Mouse (Mus musculus) liver, postnatal 0 days (tissue): Measurements from ENCODE around the gene Anks1b. TPM values are rescaled to one million over a fixed set of nuclear protein-coding genes. Genes with fewer than 3 reads are reported as not detected.

Experiments
- ATAC-seq: fragments of 200-750 bp; cut with Nextera tagmentation; 2 replicates; pipeline ENCODE4 v1.8.0; 2017; ENCODE audit warnings: mild to moderate bottlenecking, moderate library complexity
- DNase-seq: peaks from one replicate; pipeline ENCODE4 v3.0.0-alpha.2; 2016
- H3K27ac ChIP-seq: fragments of 300-500 bp; sonication (generic); 2 replicates; pipeline ENCODE4 v1.5.1; 2014; ENCODE audit warnings: antibody characterized with exemption, moderate library complexity, mild to moderate bottlenecking, low read depth
- H3K27me3 ChIP-seq: fragments of 300-500 bp; sonication (generic); 2 replicates; pipeline ENCODE4 v1.6.1; 2014; ENCODE audit warnings: low read length, control low read depth, mixed read lengths; ENCODE audit not compliant: insufficient read depth
- H3K36me3 ChIP-seq: fragments of 300-500 bp; sonication (generic); replicated peaks from 2 replicates; pipeline ENCODE4 v1.6.1; 2014; ENCODE audit warnings: mild to moderate bottlenecking, control low read depth, low read length, moderate library complexity, mixed read lengths; ENCODE audit not compliant: insufficient read depth
- H3K4me1 ChIP-seq: fragments of 300-500 bp; sonication (generic); 2 replicates; pipeline ENCODE4 v1.6.1; 2014; ENCODE audit warnings: antibody characterized with exemption, mild to moderate bottlenecking, control low read depth; ENCODE audit not compliant: insufficient read depth
- H3K4me2 ChIP-seq: fragments of 300-500 bp; sonication (generic); 2 replicates; pipeline ENCODE4 v1.6.1; 2014; ENCODE audit warnings: low read depth, mild to moderate bottlenecking, low read length, moderate library complexity, mixed read lengths
- H3K4me3 ChIP-seq: fragments of 300-500 bp; sonication (generic); 2 replicates; pipeline ENCODE4 v1.5.1; 2014; ENCODE audit warnings: low read depth, low read length
- H3K9ac ChIP-seq: fragments of 300-500 bp; sonication (generic); replicated peaks from 2 replicates; pipeline ENCODE4 v1.6.1; 2014; ENCODE audit warnings: mild to moderate bottlenecking, moderate library complexity
- H3K9me3 ChIP-seq: fragments of 300-500 bp; sonication (generic); 2 replicates; pipeline ENCODE4 v1.6.1; 2016; ENCODE audit warnings: mild to moderate bottlenecking, control low read depth, low read length, mixed read lengths
- CTCF ChIP-seq: sonication (generic); IDR thresholded peaks from 2 replicates; pipeline ENCODE4 v1.5.1; 2016; ENCODE audit warnings: antibody characterized with exemption, low read depth
- EP300 ChIP-seq: IDR thresholded peaks from 2 replicates; pipeline ENCODE4 v1.6.1; 2016; ENCODE audit warnings: antibody characterized with exemption, low read depth, mild to moderate bottlenecking
- WGBS: fragments of 180-500 bp; shearing (Covaris S2); extraction: QIAGEN DNeasy Blood & Tissue Kit; methylation state at CpG from one replicate; pipeline ENCODE4 v1.1.7; 2014; ENCODE audit not compliant: insufficient replicate concordance; 5-methylcytosine and 5-hydroxymethylcytosine counted together
- polyA plus RNA-seq: library from polyadenylated mRNA; unstranded; fragments of >200 nt; fragmentation: Nextera tagmentation; extraction: Ambion mirVana; gene quantifications from 2 replicates; pipeline ENCODE4 v1.2.1, GENCODE M21; 2015

The Anks1b gene
- polyA plus RNA-seq, 1 experiment from 2014 or later = not detected

DNA sequence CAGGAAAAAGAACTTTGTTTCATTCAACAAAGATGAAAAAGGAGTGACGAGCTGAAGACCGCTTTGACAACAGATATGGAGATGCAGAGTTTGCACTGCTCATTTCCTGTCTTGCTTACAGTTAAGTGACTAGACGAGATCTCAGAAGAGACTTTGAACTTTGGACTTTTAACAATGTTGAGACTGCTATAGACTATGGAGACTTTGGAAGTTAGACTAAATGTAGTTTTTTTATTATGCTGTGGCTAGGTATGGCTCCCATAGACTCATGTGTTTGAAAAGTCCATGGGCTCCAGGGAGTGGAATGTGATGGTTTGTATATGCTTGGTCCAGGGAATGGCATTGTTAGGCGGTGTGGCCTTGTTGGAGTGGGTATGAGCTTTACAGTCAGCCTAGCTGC is 1108.5 kb downstream of the Anks1b start:
- Histone ChIP-seq H3K27ac (no peak overlapping the region), H3K27me3 (no peaks in the 10 kb centered on the region), H3K9ac (no peak overlapping the region), H3K9me3 (no peaks in the 10 kb centered on the region), H3K4me1 (no peaks in the 10 kb centered on the region), H3K36me3 (no peaks in the 10 kb centered on the region), H3K4me2 (no peak overlapping the region), H3K4me3 (no peak overlapping the region)
- ATAC-seq (no peak), DNase-seq (no peak)
- WGBS = 72% methylated on average over 4 of the region's 4 CpGs
- TF ChIP-seq CTCF (no peak), EP300 (no peak)

DNA sequence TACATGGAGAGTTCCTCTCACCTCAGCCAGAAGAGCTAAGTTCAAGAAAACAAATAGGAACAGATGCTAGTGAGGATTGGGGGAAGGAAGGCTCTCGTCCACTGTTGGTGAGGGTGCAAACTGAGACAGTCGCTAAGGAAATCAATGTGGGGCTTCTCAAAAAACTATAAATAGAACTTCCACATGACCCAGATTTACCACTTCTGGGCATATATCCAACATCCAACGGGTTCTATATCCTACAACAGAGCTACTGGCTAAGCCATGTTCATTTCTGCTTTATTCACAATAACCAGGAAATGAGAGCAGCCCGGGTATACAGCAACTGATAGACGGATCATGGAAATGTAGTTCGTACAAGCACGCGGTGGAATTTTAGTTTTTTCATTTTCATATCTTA is 1109.7 kb downstream of the Anks1b start:
- 68% methylated on average over 8 of the region's 8 CpGs for WGBS

DNA sequence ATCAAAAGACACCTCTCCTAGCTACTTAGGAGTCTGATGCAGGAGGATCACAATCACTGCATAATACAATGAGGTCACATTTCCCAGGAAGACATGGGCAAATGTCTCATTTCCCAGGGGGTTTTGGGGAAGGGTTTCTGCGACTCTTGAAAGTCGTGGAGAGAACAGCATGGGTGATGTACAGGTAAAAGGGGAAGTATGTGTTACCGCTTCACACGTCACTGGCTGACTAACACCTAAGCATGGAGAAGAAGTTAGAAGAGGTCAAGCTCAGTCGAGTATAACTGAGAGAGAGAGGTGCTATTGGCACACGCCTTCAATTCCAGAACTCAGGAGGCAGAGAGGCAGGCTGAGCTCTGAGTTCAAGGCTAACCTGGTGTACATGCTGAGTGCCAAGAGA is 1117.0 kb downstream of the Anks1b start:
- no peak overlapping the region for H3K9ac ChIP-seq
- no peaks in the 10 kb centered on the region for H3K27me3 ChIP-seq
- H3K4me2 ChIP-seq = no peak overlapping the region
- no peak overlapping the region for H3K4me3 ChIP-seq
- DNase-seq (no peak), ATAC-seq (no peak)
- TF ChIP-seq EP300 (no peak), CTCF (no peak)
- H3K27ac ChIP-seq = no peak overlapping the region
- H3K9me3 ChIP-seq = no peaks in the 10 kb centered on the region
- WGBS = 77% methylated on average over 6 of the region's 6 CpGs
- H3K4me1 ChIP-seq = no peaks in the 10 kb centered on the region
- H3K36me3 ChIP-seq = peaks cover 32% of the 10 kb centered on the region

More for the DNA sequence above, 1109.7 kb downstream of the Anks1b start:
- no peaks in the 10 kb centered on the region for H3K9me3 ChIP-seq
- TF ChIP-seq EP300 (no peak), CTCF (no peak)
- H3K27me3 ChIP-seq = no peaks in the 10 kb centered on the region
- no peak overlapping the region for H3K9ac ChIP-seq
- no peak overlapping the region for H3K4me3 ChIP-seq
- no peaks in the 10 kb centered on the region for H3K36me3 ChIP-seq
- no peak overlapping the region for H3K4me2 ChIP-seq
- H3K4me1 ChIP-seq = no peaks in the 10 kb centered on the region
- ATAC-seq (no peak), DNase-seq (no peak)
- H3K27ac ChIP-seq = no peak overlapping the region

DNA sequence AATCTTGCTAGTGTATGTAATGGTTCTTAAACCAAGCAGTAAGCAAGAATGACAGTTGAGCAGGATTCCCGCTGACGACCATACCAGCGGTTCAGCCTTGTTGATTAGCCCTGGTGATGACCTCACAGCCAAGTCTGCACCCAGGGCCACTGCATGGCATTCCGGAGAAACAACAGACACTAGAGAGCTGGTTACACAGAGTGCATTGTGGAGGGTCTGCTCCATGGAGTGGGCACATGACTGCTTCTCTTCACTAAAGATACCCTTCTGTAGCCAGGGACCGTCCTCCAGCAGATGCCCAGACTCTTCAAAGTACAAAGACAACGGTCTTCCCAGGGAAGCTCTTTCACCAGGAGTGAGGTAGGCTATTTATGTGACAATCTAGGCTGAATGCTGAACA is 1118.9 kb downstream of the Anks1b start:
- TF ChIP-seq EP300 = no peak
- no peak for TF ChIP-seq CTCF
- no peak overlapping the region for H3K27ac ChIP-seq
- no peak for DNase-seq

DNA sequence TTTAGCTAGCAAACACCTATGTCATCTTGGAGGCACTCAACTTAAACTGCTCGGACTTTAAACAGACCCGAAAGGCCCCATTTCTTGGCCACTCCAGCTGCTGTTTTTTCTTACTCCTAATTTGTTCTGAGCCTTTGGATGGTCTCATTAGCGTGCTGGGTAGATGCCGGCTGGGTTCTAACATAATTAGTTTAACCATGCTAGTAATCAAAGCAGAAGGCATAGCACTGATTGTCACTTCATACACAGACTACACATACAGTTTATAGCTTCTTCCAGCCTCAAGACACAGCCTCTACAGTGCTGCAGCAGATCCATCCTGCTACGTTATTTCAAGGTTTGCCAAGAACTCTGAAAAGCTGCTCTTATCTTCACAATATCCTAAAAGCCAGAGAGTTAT is 1120.6 kb downstream of the Anks1b start:
- WGBS = 90% methylated on average over 5 of the region's 5 CpGs
- Histone ChIP-seq H3K9me3 (no peaks in the 10 kb centered on the region), H3K36me3 (peaks cover 51% of the 10 kb centered on the region), H3K4me3 (no peak overlapping the region), H3K27me3 (no peaks in the 10 kb centered on the region), H3K4me2 (no peak overlapping the region), H3K27ac (no peak overlapping the region), H3K4me1 (no peaks in the 10 kb centered on the region), H3K9ac (no peak overlapping the region)
- TF ChIP-seq EP300 = no peak
- TF ChIP-seq CTCF = no peak
- ATAC-seq (no peak), DNase-seq (no peak)

More for the DNA sequence above, 1118.9 kb downstream of the Anks1b start:
- no peaks in the 10 kb centered on the region for H3K27me3 ChIP-seq
- no peaks in the 10 kb centered on the region for H3K9me3 ChIP-seq
- H3K4me3 ChIP-seq = no peak overlapping the region
- H3K4me2 ChIP-seq = no peak overlapping the region
- 86% methylated on average over 6 of the region's 6 CpGs for WGBS
- H3K36me3 ChIP-seq = peaks cover 42% of the 10 kb centered on the region
- ATAC-seq = no peak
- H3K4me1 ChIP-seq = no peaks in the 10 kb centered on the region
- H3K9ac ChIP-seq = no peak overlapping the region

DNA sequence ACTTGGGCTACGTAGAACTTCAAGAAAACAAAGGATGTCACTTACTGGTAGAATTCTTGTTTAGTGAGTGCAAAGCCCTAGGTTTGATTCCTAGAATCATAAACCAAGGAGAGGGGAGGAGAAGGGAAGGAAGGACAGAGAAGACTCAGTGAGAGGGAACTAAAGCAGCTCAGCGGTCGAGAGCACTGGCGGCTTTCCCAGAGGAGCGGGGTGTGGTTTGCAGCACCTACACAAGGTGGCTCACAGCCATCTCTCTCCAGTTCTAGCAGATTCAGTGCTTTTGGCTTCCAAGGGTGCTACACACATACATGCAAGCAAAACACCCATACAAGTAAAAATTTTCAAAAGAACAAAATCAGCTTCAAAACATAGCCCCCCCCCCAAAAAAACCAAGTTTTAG is 1126.6 kb downstream of the Anks1b start:
- TF ChIP-seq CTCF (no peak), EP300 (no peak)
- WGBS = 88% methylated on average over 5 of the region's 5 CpGs
- Histone ChIP-seq H3K4me1 (no peaks in the 10 kb centered on the region), H3K9ac (no peak overlapping the region), H3K4me3 (no peak overlapping the region), H3K36me3 (peaks cover 32% of the 10 kb centered on the region), H3K4me2 (no peak overlapping the region), H3K9me3 (no peaks in the 10 kb centered on the region), H3K27ac (no peak overlapping the region), H3K27me3 (no peaks in the 10 kb centered on the region)
- ATAC-seq (no peak), DNase-seq (no peak)

DNA sequence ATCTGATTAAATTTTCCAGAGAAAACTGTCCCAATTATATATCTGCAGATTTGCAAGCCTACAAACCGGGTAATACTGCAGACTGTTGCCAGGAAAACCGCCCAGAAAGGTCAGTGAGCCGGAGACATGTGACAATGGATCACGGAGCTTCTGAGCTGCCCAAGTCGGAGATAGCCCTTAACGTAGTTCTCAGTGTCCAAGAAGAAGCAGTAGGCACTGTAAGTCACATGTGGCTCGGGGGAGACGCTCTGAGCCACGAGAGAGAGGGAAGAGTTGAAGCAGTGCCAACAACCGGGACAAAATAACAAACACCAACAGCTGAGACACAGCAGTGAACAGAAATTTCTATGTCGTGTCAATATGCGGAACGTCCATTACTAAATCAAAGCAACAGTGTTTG is 1128.1 kb downstream of the Anks1b start:
- peaks cover 28% of the 10 kb centered on the region for H3K36me3 ChIP-seq
- TF ChIP-seq CTCF (no peak), EP300 (no peak)
- H3K27ac ChIP-seq = no peak overlapping the region
- DNase-seq (no peak), ATAC-seq (no peak)
- H3K4me3 ChIP-seq = no peak overlapping the region
- H3K27me3 ChIP-seq = no peaks in the 10 kb centered on the region
- H3K9ac ChIP-seq = no peak overlapping the region
- no peaks in the 10 kb centered on the region for H3K4me1 ChIP-seq
- no peak overlapping the region for H3K4me2 ChIP-seq
- WGBS = 87% methylated on average over 13 of the region's 13 CpGs
- no peaks in the 10 kb centered on the region for H3K9me3 ChIP-seq
